Mouse (Mus musculus) layer of hippocampus, adult 9-10 months (tissue): ENCODE measurements around the gene Six5.

ENCODE experiments used
- DNase-seq: peaks from one replicate; pipeline ENCODE4 v3.0.0; 2022; ENCODE audit warnings: low spot score

The Six5 gene

GRCm38 (mm10) chr7:19096421-19096976, 2.1 kb downstream of the Six5 start:
- DNase-seq = no peak

GRCm38 (mm10) chr7:19097217-19097616, 2.8 kb downstream of the Six5 start:
- DNase-seq = no peak

- DNase-seq = no peak
These were observed 3.5 kb downstream of the Six5 start for GRCm38 (mm10) chr7:19097863-19098262.

- no peak for DNase-seq
These were observed 4.4 kb downstream of the Six5 start for GRCm38 (mm10) chr7:19098811-19099210.

- DNase-seq = no peak
These were observed 5.9 kb downstream of the Six5 start for GRCm38 (mm10) chr7:19100290-19100689.

GRCm38 (mm10) chr7:19103741-19104140, 9.3 kb downstream of the Six5 start:
- no peak for DNase-seq

GRCm38 (mm10) chr7:19104486-19104885, 10.1 kb downstream of the Six5 start:
- no peak for DNase-seq

- DNase-seq = no peak
These were observed 13.0 kb downstream of the Six5 start for GRCm38 (mm10) chr7:19107436-19107835.

- no peak for DNase-seq
These were observed 15.2 kb downstream of the Six5 start for GRCm38 (mm10) chr7:19109565-19109964.

GRCm38 (mm10) chr7:19118028-19118771, 23.8 kb downstream of the Six5 start, which contains the start of gene Gm4969:
Gm4969 (minus strand) TSS chr7:19118368.
- DNase-seq = no peak

GRCm38 (mm10) chr7:19119083-19119482, 24.7 kb downstream of the Six5 start:
- DNase-seq = no peak

- DNase-seq = peak; percentile 96
These were observed 25.4 kb downstream of the Six5 start, which contains the start of gene Fbxo46 for GRCm38 (mm10) chr7:19119631-19120429. Fbxo46 (plus strand) TSS chr7:19119859.

GRCm38 (mm10) chr7:19121686-19122085, 27.3 kb downstream of the Six5 start:
- DNase-seq = no peak

- DNase-seq = no peak
These were observed 30.3 kb downstream of the Six5 start for GRCm38 (mm10) chr7:19124713-19125112.

- no peak for DNase-seq
These were observed 33.4 kb downstream of the Six5 start for GRCm38 (mm10) chr7:19127744-19128143.

- no peak for DNase-seq
These were observed 35.0 kb downstream of the Six5 start for GRCm38 (mm10) chr7:19129396-19129795.

- no peak for DNase-seq
These were observed 36.3 kb downstream of the Six5 start for GRCm38 (mm10) chr7:19130657-19131056.

- peak; percentile 92 for DNase-seq
These were observed 37.0 kb downstream of the Six5 start for GRCm38 (mm10) chr7:19131324-19131848.

GRCm38 (mm10) chr7:19136168-19136567, 41.8 kb downstream of the Six5 start:
- DNase-seq = no peak

GRCm38 (mm10) chr7:19136673-19137334, 42.4 kb downstream of the Six5 start:
- DNase-seq = no peak

GRCm38 (mm10) chr7:19137380-19137779, 43.0 kb downstream of the Six5 start:
- no peak for DNase-seq

GRCm38 (mm10) chr7:19146793-19147192, 52.4 kb downstream of the Six5 start:
- DNase-seq = no peak
